Mouse (Mus musculus) heart, embryonic 10.5 days (tissue): ENCODE measurements around the gene Rims4. TPM values are rescaled to one million over a fixed set of nuclear protein-coding genes. Genes with fewer than 3 reads are reported as not detected.
A peak's percentile ranks its signal among the peaks of the same experiment; 100 is the strongest.

ENCODE experiments used
- DNase-seq: peaks from one replicate; pipeline ENCODE4 v3.0.0-alpha.2; 2017; ENCODE audit warnings: low spot score
- H3K27ac ChIP-seq: fragments of 300-500 bp; sonication (generic); 2 replicates; pipeline ENCODE4 v1.5.1; 2016; ENCODE audit warnings: mild to moderate bottlenecking
- H3K27me3 ChIP-seq: fragments of 300-500 bp; sonication (generic); 2 replicates; pipeline ENCODE4 v1.6.1; 2016; ENCODE audit warnings: mild to moderate bottlenecking; ENCODE audit not compliant: poor library complexity, insufficient read depth, severe bottlenecking
- H3K36me3 ChIP-seq: fragments of 300-500 bp; sonication (generic); 2 replicates; pipeline ENCODE4 v1.6.1; 2016; ENCODE audit warnings: mild to moderate bottlenecking, moderate library complexity
- H3K4me1 ChIP-seq: fragments of 300-500 bp; sonication (generic); 2 replicates; pipeline ENCODE4 v1.6.1; 2016; ENCODE audit warnings: mild to moderate bottlenecking
- H3K4me3 ChIP-seq: fragments of 300-500 bp; sonication (generic); 2 replicates; pipeline ENCODE4 v1.5.1; 2016; ENCODE audit warnings: mild to moderate bottlenecking, moderate library complexity
- H3K9me3 ChIP-seq: fragments of 300-500 bp; sonication (generic); 2 replicates; pipeline ENCODE4 v1.6.1; 2016; ENCODE audit warnings: mild to moderate bottlenecking, moderate library complexity
- WGBS: fragments of 180-500 bp; shearing (Covaris S2); methylation state at CpG from one replicate; pipeline ENCODE4 v1.1.7; 2016; 5-methylcytosine and 5-hydroxymethylcytosine counted together
- polyA plus RNA-seq: library from polyadenylated mRNA; unstranded; fragments of >200 nt; fragmentation: Nextera tagmentation; extraction: Ambion mirVana; gene quantifications from 2 replicates; pipeline ENCODE4 v1.2.1, GENCODE M21; 2016

Rims4 gene
- polyA plus RNA-seq, 1 experiment from 2014 or later: 0.30 TPM

GRCm38 (mm10) chr2:163880891-163881290 is 37.6 kb downstream of the Rims4 start:
- WGBS: 83% methylated on average over 6 of the region's 6 CpGs
- Histone ChIP-seq H3K9me3 (no peaks in the 10 kb centered on the region), H3K4me3 (no peak overlapping the region), H3K27me3 (peaks cover 30% of the 10 kb centered on the region), H3K27ac (no peak overlapping the region), H3K4me1 (peaks cover 4% of the 10 kb centered on the region; the same call in 1 of the 2 replicates), H3K36me3 (no peaks in the 10 kb centered on the region)
- DNase-seq: no peak

DNA sequence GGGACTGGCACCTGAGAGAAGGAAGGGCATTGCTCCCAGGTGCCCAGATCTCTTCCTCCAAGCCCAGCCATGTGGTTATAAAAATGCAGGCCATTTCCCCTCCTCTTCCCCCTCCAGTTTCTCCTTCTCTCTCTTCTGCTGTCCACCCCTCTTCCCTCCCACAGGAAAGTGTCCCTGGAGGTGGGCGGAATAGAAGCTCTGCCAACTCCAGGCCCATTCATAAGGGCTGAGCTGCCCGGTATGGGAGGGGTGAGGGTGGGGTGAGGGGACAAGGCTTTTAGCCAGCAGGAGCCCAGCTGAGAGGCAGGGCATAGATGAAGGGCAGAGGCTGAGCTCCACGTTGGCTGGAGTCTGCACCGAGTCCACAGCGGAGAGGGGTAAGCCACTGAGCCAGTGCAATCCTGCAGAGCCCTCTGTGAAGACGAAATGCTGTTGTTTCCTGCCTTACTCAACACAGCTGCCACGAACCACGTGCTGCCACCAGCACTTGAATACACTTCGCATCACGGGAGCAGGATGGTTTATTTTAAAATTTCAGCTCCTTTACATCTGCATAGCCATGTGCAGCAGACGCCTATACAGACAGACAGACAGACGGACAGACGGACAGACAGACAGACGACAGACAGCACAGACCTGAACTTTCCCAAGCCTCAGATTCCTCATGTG is 41.5 kb downstream of the Rims4 start:
- Histone ChIP-seq H3K4me1 (peaks cover 18% of the 10 kb centered on the region), H3K27ac (no peak overlapping the region), H3K36me3 (no peaks in the 10 kb centered on the region), H3K9me3 (no peaks in the 10 kb centered on the region), H3K27me3 (peaks cover 33% of the 10 kb centered on the region), H3K4me3 (no peak overlapping the region)
- DNase-seq: no peak
- 72% methylated on average over 14 of the region's 14 CpGs for WGBS

GRCm38 (mm10) chr2:163875484-163875883 is 43.0 kb downstream of the Rims4 start:
- no peaks in the 10 kb centered on the region for H3K36me3 ChIP-seq
- peaks cover 24% of the 10 kb centered on the region; the same call in 1 of the 2 replicates for H3K27me3 ChIP-seq
- no peak overlapping the region for H3K27ac ChIP-seq
- peaks cover 18% of the 10 kb centered on the region for H3K4me1 ChIP-seq
- no peaks in the 10 kb centered on the region for H3K9me3 ChIP-seq
- DNase-seq: no peak
- H3K4me3 ChIP-seq: no peak overlapping the region
- 72% methylated on average over 7 of the region's 7 CpGs for WGBS

GRCm38 (mm10) chr2:163874877-163875276 is 43.6 kb downstream of the Rims4 start:
- Histone ChIP-seq H3K4me1 (peaks cover 18% of the 10 kb centered on the region), H3K4me3 (no peak overlapping the region), H3K27ac (no peak overlapping the region), H3K27me3 (peaks cover 29% of the 10 kb centered on the region; the same call in 1 of the 2 replicates), H3K9me3 (no peaks in the 10 kb centered on the region), H3K36me3 (no peaks in the 10 kb centered on the region)
- DNase-seq: no peak
- 56% methylated on average over 5 of the region's 5 CpGs for WGBS

DNA sequence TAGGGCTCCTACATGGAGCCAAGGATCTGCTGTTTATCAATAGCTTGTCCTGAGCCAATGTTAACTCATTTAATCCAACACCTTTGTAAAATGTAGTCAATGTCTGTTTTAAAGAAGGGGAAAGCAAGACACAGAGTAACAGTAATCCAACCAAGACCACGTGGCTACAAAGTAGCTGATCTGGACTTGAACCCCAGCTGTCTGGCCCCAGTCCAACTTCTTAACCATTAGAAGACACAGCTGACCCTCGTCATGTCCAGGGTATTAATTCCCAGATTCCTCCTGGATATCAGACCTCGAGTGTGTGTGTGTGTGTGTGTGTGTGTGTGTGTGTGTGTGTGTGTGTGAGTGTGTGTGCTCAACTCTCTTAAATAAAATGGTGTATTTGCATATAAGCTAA is 46.6 kb downstream of the Rims4 start:
- no peak for DNase-seq
- H3K4me3 ChIP-seq: no peak overlapping the region
- H3K27ac ChIP-seq: no peak overlapping the region
- H3K36me3 ChIP-seq: no peaks in the 10 kb centered on the region
- peaks cover 18% of the 10 kb centered on the region for H3K4me1 ChIP-seq
- peaks cover 27% of the 10 kb centered on the region; the same call in 1 of the 2 replicates for H3K27me3 ChIP-seq
- H3K9me3 ChIP-seq: no peaks in the 10 kb centered on the region
- WGBS: 64% methylated on average over 3 of the region's 3 CpGs

- Histone ChIP-seq H3K4me3 (no peak overlapping the region), H3K9me3 (no peaks in the 10 kb centered on the region), H3K36me3 (no peaks in the 10 kb centered on the region), H3K27ac (no peak overlapping the region), H3K27me3 (peaks cover 27% of the 10 kb centered on the region; the same call in 1 of the 2 replicates), H3K4me1 (peaks cover 16% of the 10 kb centered on the region)
- no peak for DNase-seq
- WGBS: 73% methylated on average over 4 of the region's 4 CpGs
Observed at GRCm38 (mm10) chr2:163871266-163871665, 47.2 kb downstream of the Rims4 start.

DNA sequence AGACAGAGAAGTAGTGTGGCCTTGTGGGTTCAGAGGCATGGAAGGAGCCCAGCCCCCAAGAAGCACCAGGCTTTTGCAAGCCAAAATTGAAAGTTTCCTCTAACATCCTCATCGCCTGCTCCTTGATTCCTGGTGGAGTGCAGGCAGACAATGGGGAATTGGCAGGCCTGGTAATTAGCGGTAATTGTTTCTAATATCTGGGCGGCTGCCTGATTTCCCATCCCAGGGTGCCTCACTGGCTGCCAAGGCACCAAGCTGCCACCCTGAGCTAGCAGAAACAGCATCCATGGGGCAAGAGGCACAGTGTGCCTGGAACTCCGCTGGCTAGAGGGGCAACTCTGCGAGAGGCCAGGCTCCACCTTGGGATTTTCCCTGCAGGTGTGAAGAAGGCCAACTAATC is 48.7 kb downstream of the Rims4 start:
- Histone ChIP-seq H3K9me3 (no peaks in the 10 kb centered on the region), H3K36me3 (no peaks in the 10 kb centered on the region), H3K27me3 (peaks cover 36% of the 10 kb centered on the region), H3K27ac (no peak overlapping the region), H3K4me1 (peaks cover 2% of the 10 kb centered on the region; the same call in 1 of the 2 replicates), H3K4me3 (no peak overlapping the region)
- DNase-seq: no peak
- WGBS: 62% methylated on average over 5 of the region's 5 CpGs

GRCm38 (mm10) chr2:163866061-163866460 is 52.4 kb downstream of the Rims4 start:
- no peak overlapping the region for H3K27ac ChIP-seq
- H3K27me3 ChIP-seq: peaks cover 54% of the 10 kb centered on the region
- H3K4me1 ChIP-seq: peaks cover 2% of the 10 kb centered on the region; the same call in 1 of the 2 replicates
- WGBS: 80% methylated on average over 9 of the region's 9 CpGs
- H3K4me3 ChIP-seq: no peak overlapping the region
- H3K9me3 ChIP-seq: no peaks in the 10 kb centered on the region
- H3K36me3 ChIP-seq: no peaks in the 10 kb centered on the region
- DNase-seq: no peak

DNA sequence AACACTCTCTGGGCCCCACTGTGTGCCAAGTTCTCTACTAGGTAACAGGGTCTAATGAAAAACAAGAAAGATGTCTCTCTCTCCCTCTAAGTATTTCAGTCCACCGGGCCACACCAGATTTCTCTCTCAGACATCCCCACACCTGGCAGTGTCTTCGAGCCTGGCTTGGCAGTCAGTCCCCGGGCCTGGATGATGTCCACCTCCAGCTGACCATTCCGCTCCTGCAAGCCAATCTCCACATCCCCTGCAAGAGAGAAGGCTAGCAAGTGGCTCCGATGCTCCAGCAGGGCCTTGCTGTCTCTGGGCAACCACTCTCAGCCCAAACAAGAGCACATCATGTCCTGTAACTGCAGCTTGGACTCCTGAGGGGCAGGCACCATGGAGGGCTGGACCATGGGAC is 53.2 kb downstream of the Rims4 start:
- H3K4me3 ChIP-seq: no peak overlapping the region
- no peak for DNase-seq
- H3K27ac ChIP-seq: no peak overlapping the region
- H3K4me1 ChIP-seq: peaks cover 2% of the 10 kb centered on the region; the same call in 1 of the 2 replicates
- peaks cover 57% of the 10 kb centered on the region for H3K27me3 ChIP-seq
- no peaks in the 10 kb centered on the region for H3K36me3 ChIP-seq
- WGBS: 91% methylated on average over 5 of the region's 5 CpGs
- no peaks in the 10 kb centered on the region for H3K9me3 ChIP-seq

DNA sequence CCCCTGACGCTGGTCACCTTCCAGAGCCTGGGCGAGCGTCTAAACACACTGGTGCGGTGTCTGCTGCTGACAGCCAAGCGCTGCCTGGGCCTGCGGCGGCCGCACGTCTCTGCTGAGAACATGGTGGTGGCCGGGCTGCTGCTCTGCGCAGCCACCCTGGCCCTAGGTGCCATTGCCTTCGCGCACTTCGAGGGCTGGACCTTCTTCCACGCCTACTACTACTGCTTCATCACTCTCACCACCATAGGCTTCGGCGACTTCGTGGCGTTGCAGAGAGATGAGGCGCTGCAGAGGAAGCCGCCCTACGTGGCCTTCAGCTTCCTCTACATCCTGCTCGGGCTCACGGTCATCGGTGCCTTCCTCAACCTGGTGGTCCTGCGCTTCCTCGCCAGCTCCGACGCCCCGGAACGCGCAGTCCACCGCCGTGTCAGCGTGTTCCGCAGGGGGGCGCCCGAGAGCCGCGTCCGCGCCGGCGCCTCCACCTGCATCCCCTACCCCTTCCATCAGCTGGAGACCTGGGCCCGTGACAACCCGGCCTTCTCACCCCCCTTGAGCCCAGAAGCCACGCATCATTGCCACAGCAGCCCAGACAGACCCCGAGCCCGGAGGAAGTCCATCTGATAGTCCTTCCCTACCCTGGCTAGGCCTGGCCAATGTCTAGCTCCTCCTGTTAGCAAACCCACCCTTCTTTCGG is 60.1 kb downstream of the Rims4 start:
- no peak overlapping the region for H3K27ac ChIP-seq
- 14% methylated on average over 50 of the region's 50 CpGs for WGBS
- H3K4me1 ChIP-seq: peaks cover 15% of the 10 kb centered on the region
- H3K4me3 ChIP-seq: peak overlapping the region; percentile 34
- H3K36me3 ChIP-seq: no peaks in the 10 kb centered on the region
- peaks cover 96% of the 10 kb centered on the region for H3K27me3 ChIP-seq
- no peak for DNase-seq
- no peaks in the 10 kb centered on the region for H3K9me3 ChIP-seq

DNA sequence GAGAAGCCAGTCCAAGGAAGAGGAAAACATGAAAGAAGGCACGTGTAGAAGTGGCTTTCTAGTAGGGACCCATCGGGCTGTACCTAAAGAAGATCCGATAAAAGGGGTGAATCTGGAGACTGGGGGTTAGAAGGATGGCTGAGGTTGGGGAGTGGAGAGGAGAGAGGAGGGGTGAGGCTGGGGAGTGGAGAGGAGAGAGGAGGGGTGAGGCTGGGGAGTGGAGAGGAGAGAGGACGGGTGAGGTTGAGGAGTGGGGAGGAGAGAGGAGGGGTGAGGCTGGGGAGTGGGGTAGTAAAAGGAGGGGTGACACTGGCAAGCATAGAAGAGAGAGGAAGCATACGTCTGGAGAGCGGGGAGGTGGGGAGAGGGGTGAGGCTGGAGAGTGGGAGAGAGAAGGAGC is 61.2 kb downstream of the Rims4 start:
- Histone ChIP-seq H3K27me3 (peaks cover 100% of the 10 kb centered on the region), H3K4me3 (no peak overlapping the region)
- WGBS: 78% methylated on average over 6 of the region's 6 CpGs

DNA sequence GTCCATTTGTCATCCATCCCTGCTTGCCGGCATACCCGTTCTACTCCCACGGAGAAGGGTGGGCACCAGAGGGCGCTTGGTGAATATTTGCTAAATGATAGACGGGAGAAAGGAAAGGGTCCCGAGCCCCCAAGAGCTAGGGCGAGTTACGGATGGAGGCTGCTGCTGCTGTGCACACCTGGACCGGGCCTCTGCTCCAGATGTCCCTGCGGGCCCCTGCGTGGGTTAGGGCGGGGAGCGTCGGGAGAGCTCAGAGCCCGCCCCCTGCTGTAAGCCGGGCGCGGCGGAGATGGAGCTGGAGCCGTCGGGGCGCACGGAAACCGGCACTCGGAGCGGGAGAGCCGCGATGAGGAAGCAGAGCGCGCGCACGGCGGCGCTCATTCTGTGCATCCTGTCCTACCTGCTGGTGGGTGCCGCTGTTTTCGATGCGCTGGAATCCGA is 65.0 kb downstream of the Rims4 start, which contains the start of gene Kcnk15:
Gene Kcnk15, plus strand, starts transcription at position 191 of the 441 bp plus-strand sequence.
- H3K27me3 ChIP-seq: peaks cover 94% of the 10 kb centered on the region
- no peaks in the 10 kb centered on the region for H3K36me3 ChIP-seq
- no peak within 1 kb of the TSS for H3K27ac ChIP-seq
- H3K9me3 ChIP-seq: no peaks in the 10 kb centered on the region
- peak within 1 kb of the TSS; percentile 42 for H3K4me3 ChIP-seq
- WGBS: 2% methylated on average over 38 of the region's 38 CpGs
- DNase-seq: no peak
- peaks cover 12% of the 10 kb centered on the region for H3K4me1 ChIP-seq

More for the DNA sequence above, 61.2 kb downstream of the Rims4 start:
- Histone ChIP-seq H3K27ac (no peak overlapping the region), H3K4me1 (peaks cover 16% of the 10 kb centered on the region), H3K36me3 (no peaks in the 10 kb centered on the region), H3K9me3 (no peaks in the 10 kb centered on the region)
- no peak for DNase-seq

DNA sequence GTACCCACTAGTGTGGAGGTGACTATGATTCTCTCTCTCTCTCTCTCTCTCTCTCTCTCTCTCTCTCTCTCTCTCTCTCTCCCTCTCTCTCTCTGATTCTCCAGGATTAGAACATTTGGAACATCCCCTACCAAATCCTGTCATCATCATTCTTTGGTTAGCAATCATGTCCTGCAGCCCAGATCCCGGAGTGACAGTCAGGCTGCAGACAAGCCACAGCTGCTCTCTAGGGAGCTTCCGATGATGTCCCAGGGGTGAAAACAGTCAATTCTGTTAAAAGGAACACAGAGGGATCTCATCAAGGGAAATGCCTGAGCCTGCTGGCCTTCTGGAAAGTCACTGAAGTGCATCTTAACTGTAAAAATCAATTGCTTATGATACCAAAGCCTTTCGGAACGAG is 76.4 kb downstream of the Rims4 start:
- no peak overlapping the region for H3K27ac ChIP-seq
- WGBS: 63% methylated on average over 4 of the region's 4 CpGs
- H3K4me3 ChIP-seq: no peak overlapping the region
- H3K27me3 ChIP-seq: peaks cover 3% of the 10 kb centered on the region; the same call in 1 of the 2 replicates
- H3K4me1 ChIP-seq: no peaks in the 10 kb centered on the region
- no peak for DNase-seq
- no peaks in the 10 kb centered on the region for H3K9me3 ChIP-seq
- no peaks in the 10 kb centered on the region for H3K36me3 ChIP-seq
